Mouse (Mus musculus): Measurements from ENCODE around the gene Dglucy. TPM values are rescaled to one million over a fixed set of nuclear protein-coding genes. Genes with fewer than 3 reads are reported as not detected.

The Dglucy gene
- polyA plus RNA-seq, 1 experiment from 2014 or later: 2.8 TPM

- ATAC-seq (ENCODE audit: low FRiP score, low TSS enrichment) (no peak), DNase-seq (ENCODE audit: low spot score) (no peak)
- Histone ChIP-seq H3K27ac (replicated peaks) (no peak overlapping the region), H3K4me2 (replicated peaks; ENCODE audit: low read depth) (no peak overlapping the region), H3K4me1 (replicated peaks; ENCODE audit: control insufficient read depth, insufficient read depth) (no peaks in the 10 kb centered on the region), H3K36me3 (ENCODE audit: control insufficient read depth, insufficient read depth, low read length) (no peaks in the 10 kb centered on the region), H3K27me3 (ENCODE audit: control insufficient read depth, insufficient read depth, low read length) (no peaks in the 10 kb centered on the region), H3K9me3 (ENCODE audit: control insufficient read depth, low read length) (no peaks in the 10 kb centered on the region), H3K9ac (ENCODE audit: low read length) (no peak overlapping the region), H3K4me3 (ENCODE audit: low read depth, low read length) (no peak overlapping the region)
- no peak for TF ChIP-seq EP300 (optimal IDR thresholded peaks at IDR 0.05)
- no peak for TF ChIP-seq CTCF (IDR thresholded peaks at IDR 0.05; ENCODE audit: low read depth)
These were observed 86.2 kb downstream of the Dglucy start for GRCm38 (mm10) chr12:100865072-100865471.

GRCm38 (mm10) chr12:100865509-100866078 is 86.7 kb downstream of the Dglucy start:
- Histone ChIP-seq H3K9ac (ENCODE audit: low read length) (no peak overlapping the region), H3K4me2 (replicated peaks; ENCODE audit: low read depth) (no peak overlapping the region), H3K4me1 (replicated peaks; ENCODE audit: control insufficient read depth, insufficient read depth) (no peaks in the 10 kb centered on the region), H3K9me3 (ENCODE audit: control insufficient read depth, low read length) (no peaks in the 10 kb centered on the region), H3K27ac (replicated peaks) (no peak overlapping the region), H3K27me3 (ENCODE audit: control insufficient read depth, insufficient read depth, low read length) (no peaks in the 10 kb centered on the region), H3K36me3 (ENCODE audit: control insufficient read depth, insufficient read depth, low read length) (no peaks in the 10 kb centered on the region), H3K4me3 (ENCODE audit: low read depth, low read length) (no peak overlapping the region)
- DNase-seq (ENCODE audit: low spot score): no peak
- TF ChIP-seq CTCF (IDR thresholded peaks at IDR 0.05; ENCODE audit: low read depth) (no peak), EP300 (optimal IDR thresholded peaks at IDR 0.05) (no peak)
- 65% methylated on average over 11 of the region's 11 CpGs for WGBS
- ATAC-seq (ENCODE audit: low FRiP score, low TSS enrichment): no peak

- DNase-seq (ENCODE audit: low spot score) (no peak), ATAC-seq (ENCODE audit: low FRiP score, low TSS enrichment) (no peak)
- Histone ChIP-seq H3K27ac (replicated peaks) (no peak overlapping the region), H3K9me3 (ENCODE audit: control insufficient read depth, low read length) (no peaks in the 10 kb centered on the region), H3K4me2 (replicated peaks; ENCODE audit: low read depth) (no peak overlapping the region), H3K4me3 (ENCODE audit: low read depth, low read length) (no peak overlapping the region), H3K36me3 (ENCODE audit: control insufficient read depth, insufficient read depth, low read length) (no peaks in the 10 kb centered on the region), H3K9ac (ENCODE audit: low read length) (no peak overlapping the region), H3K27me3 (ENCODE audit: control insufficient read depth, insufficient read depth, low read length) (no peaks in the 10 kb centered on the region), H3K4me1 (replicated peaks; ENCODE audit: control insufficient read depth, insufficient read depth) (no peaks in the 10 kb centered on the region)
- WGBS: 87% methylated on average over 8 of the region's 8 CpGs
- TF ChIP-seq EP300 (optimal IDR thresholded peaks at IDR 0.05): no peak
These were observed 88.2 kb downstream of the Dglucy start for GRCm38 (mm10) chr12:100867097-100867496.

GRCm38 (mm10) chr12:100868049-100868622 is 89.3 kb downstream of the Dglucy start:
- Histone ChIP-seq H3K4me2 (replicated peaks; ENCODE audit: low read depth) (no peak overlapping the region), H3K36me3 (ENCODE audit: control insufficient read depth, insufficient read depth, low read length) (no peaks in the 10 kb centered on the region), H3K27me3 (ENCODE audit: control insufficient read depth, insufficient read depth, low read length) (no peaks in the 10 kb centered on the region), H3K4me1 (replicated peaks; ENCODE audit: control insufficient read depth, insufficient read depth) (no peaks in the 10 kb centered on the region), H3K9ac (ENCODE audit: low read length) (no peak overlapping the region), H3K9me3 (ENCODE audit: control insufficient read depth, low read length) (no peaks in the 10 kb centered on the region), H3K4me3 (ENCODE audit: low read depth, low read length) (no peak overlapping the region), H3K27ac (replicated peaks) (no peak overlapping the region)
- WGBS: 51% methylated on average over 4 of the region's 4 CpGs
- ATAC-seq (ENCODE audit: low FRiP score, low TSS enrichment) (no peak), DNase-seq (ENCODE audit: low spot score) (no peak)
- no peak for TF ChIP-seq CTCF (IDR thresholded peaks at IDR 0.05; ENCODE audit: low read depth)
- no peak for TF ChIP-seq EP300 (optimal IDR thresholded peaks at IDR 0.05)

GRCm38 (mm10) chr12:100871234-100871633 is 92.4 kb downstream of the Dglucy start:
- 89% methylated on average over 6 of the region's 6 CpGs for whole genome bisulfite sequencing
- DNase-seq (ENCODE audit: low spot score): no peak

GRCm38 (mm10) chr12:100871841-100872240 is 93.0 kb downstream of the Dglucy start:
- Histone ChIP-seq H3K36me3 (ENCODE audit: control insufficient read depth, insufficient read depth, low read length) (no peaks in the 10 kb centered on the region), H3K4me1 (replicated peaks; ENCODE audit: control insufficient read depth, insufficient read depth) (no peaks in the 10 kb centered on the region), H3K9me3 (ENCODE audit: control insufficient read depth, low read length) (no peaks in the 10 kb centered on the region), H3K27ac (replicated peaks) (no peak overlapping the region), H3K9ac (ENCODE audit: low read length) (no peak overlapping the region), H3K4me3 (ENCODE audit: low read depth, low read length) (no peak overlapping the region), H3K27me3 (ENCODE audit: control insufficient read depth, insufficient read depth, low read length) (no peaks in the 10 kb centered on the region), H3K4me2 (replicated peaks; ENCODE audit: low read depth) (no peak overlapping the region)
- TF ChIP-seq CTCF (IDR thresholded peaks at IDR 0.05; ENCODE audit: low read depth): no peak
- TF ChIP-seq EP300 (optimal IDR thresholded peaks at IDR 0.05): no peak
- DNase-seq (ENCODE audit: low spot score): no peak
- WGBS: 93% methylated on average over 2 of the region's 2 CpGs
- ATAC-seq (ENCODE audit: low FRiP score, low TSS enrichment): no peak

More at GRCm38 (mm10) chr12:100871234-100871633, 92.4 kb downstream of the Dglucy start:
- Histone ChIP-seq H3K9ac (ENCODE audit: low read length) (no peak overlapping the region), H3K4me3 (ENCODE audit: low read depth, low read length) (no peak overlapping the region), H3K36me3 (ENCODE audit: control insufficient read depth, insufficient read depth, low read length) (no peaks in the 10 kb centered on the region), H3K4me1 (replicated peaks; ENCODE audit: control insufficient read depth, insufficient read depth) (no peaks in the 10 kb centered on the region), H3K4me2 (replicated peaks; ENCODE audit: low read depth) (no peak overlapping the region), H3K9me3 (ENCODE audit: control insufficient read depth, low read length) (no peaks in the 10 kb centered on the region), H3K27me3 (ENCODE audit: control insufficient read depth, insufficient read depth, low read length) (no peaks in the 10 kb centered on the region), H3K27ac (replicated peaks) (no peak overlapping the region)
- TF ChIP-seq EP300 (optimal IDR thresholded peaks at IDR 0.05) (no peak), CTCF (IDR thresholded peaks at IDR 0.05; ENCODE audit: low read depth) (no peak)
- ATAC-seq (ENCODE audit: low FRiP score, low TSS enrichment): no peak

All from stomach, postnatal 0 days (tissue).